Mouse (Mus musculus) spleen, postnatal 36 days (tissue): ENCODE results near the gene Rhd.
"Not testable (repeated sequence)": the region's sequence is repeated elsewhere in the genome, so short reads cannot be mapped to it uniquely, and the experiment has no call there.

ENCODE experiments used
- DNase-seq, 2 experiments: peaks; one replicate each; pipeline ENCODE4 v3.0.0; 2022; ENCODE audit warnings: low spot score in 2 of 2, mixed read lengths in 1 of 2

Gene Rhd

DNA sequence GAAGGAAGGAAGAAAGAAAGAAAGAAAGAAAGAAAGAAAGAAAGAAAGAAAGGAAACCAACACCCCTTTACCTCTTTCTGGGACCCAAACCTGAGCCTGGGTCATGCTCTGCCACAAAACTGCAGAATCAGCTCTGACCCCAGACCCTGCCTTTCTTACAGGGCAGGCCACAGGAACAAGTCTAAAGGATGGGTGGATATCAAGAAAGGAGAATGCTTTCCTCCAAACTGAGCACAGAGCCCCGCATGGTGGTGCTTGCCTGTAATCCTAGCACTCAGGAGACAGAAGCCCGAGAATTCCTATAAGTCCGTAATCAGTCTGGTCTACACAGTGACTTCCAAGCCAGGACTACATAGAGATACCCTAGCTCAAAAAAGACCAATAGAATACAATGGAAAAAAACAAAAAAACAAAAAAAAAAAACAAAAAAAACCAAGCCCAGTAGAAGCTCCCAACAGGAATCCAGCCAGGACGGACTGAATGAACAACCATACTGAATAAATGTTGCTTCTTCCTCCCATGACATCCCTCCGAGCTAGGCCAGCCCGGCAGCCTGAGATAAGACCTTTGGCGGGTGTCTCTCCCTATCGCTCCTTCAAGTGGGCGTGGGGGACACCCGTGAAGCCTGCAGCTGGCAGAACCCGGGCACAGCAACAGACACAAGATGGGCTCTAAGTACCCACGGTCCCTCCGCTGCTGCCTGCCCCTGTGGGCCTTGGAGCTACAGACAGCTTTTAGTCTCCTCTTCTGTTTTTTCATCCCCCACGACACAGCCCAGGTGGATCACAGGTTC lies at the start of gene Rhd:
Gene Rhd (plus strand): TSS at position 600 of the 793 bp plus-strand sequence.
- DNase-seq, result peak; percentile 61 to 73

DNA sequence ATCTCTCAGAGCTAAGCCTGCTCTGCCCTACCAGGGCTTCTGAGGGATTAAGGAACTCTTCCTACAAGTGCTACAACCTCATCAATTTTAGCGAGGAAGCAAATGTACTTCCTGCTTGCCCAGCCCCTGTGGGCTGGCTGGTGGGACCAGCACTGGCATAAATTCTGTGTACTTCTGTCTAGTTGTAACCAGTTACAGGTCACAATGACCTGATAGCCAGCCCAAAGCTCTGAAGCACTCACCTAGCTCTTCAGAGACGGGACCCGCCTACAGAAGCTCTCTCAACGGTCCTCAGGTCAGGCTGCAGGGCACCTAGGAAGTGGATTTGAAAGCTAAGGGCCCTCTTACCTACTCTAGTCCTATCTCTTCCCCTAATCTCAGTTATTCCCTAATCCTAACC lies 46.6 kb upstream of the Rhd start:
- no peak for DNase-seq

DNA sequence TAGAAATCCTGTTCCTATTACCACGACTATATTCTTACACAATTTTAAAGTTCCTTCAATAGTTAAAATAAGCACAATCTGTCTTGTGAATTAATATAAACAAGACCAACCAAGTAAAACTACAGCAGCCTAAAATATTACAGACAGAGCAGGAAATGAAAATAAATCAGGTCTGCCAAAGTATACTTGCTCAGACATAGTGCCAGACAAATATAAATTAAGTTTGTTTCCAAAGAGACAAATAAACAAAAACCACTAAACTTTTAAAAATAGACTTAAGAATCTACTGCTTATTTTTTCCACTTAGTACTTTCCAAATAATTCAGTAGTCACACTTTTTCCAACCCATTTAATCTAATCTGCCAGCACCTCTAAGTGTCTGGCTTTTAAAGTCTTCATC lies 43.3 kb upstream of the Rhd start:
- DNase-seq, result no peak

DNA sequence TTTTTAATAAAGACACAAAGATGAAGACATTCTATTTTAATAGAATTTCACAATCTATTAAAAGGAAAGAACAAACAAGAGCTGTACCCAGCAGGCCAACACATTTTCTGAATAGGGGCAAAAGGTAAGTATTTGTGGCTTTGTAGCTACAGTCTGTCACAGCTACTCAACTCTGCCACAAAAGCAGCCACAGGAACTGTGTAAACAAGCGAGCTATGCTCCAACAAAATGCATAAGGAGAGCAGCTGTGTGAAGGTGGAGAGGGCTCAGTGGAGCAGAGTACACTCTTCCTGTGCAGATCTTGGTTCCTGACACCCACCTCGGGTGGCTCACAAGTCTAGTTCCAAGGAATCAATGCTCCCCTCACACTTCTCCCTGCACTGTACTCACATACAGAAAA lies 40.8 kb upstream of the Rhd start:
- DNase-seq, result no peak

DNA sequence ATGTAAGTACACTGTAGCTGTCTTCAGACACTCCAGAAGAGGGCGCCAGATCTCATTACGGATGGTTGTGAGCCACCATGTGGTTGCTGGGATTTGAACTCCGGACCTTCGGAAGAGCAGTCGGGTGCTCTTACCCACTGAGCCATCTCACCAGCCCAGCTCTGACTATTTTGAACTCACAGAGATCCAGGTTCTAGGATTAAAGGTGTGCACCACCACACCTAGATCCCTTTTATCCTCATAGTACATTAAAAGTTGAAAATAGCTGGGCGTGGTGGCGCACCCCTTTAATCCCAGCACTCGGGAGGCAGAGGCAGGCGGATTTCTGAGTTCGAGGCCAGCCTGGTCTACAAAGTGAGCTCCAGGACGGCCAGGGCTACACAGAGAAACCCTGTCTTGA lies 38.5 kb upstream of the Rhd start:
- DNase-seq, result not testable (repeated sequence)

DNA sequence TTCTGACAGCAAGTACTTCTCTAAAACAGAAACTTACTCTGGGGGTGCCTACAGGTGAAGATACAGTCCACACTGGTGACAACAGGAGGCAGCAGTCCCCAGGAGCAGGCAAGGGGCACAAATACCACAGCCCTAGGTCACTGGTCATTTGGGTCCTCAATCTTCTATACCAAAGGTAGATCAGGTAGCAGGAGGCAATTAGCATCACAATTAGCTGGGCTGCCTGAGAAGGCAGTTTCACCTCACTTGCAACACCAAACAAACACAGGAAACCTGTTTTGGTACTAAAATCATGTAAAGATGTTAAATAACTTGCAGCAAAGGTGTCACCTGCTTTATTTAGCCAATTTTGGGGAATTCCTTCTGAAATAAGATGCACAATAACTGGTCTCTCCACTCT lies 38.0 kb upstream of the Rhd start:
- DNase-seq, result no peak

DNA sequence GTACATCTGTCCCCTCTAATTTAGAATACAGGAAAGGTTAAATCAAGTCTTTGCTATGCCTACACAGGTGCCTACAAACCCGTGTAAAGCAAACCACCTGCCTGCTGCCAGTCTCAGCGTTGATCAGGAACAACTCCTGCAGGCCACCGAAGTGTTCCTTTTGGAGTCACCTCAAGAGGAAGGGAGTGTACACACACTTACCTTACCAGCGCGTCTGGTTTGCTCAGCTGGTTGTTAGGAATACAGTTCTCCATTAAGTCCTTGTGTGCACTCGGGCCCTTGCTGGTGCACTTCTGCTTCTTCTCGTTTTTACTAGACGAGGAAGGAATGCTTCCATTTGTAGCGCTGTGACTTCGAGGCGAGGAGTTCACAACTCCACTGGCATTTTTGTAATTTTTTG lies 36.5 kb upstream of the Rhd start:
- DNase-seq, result no peak

DNA sequence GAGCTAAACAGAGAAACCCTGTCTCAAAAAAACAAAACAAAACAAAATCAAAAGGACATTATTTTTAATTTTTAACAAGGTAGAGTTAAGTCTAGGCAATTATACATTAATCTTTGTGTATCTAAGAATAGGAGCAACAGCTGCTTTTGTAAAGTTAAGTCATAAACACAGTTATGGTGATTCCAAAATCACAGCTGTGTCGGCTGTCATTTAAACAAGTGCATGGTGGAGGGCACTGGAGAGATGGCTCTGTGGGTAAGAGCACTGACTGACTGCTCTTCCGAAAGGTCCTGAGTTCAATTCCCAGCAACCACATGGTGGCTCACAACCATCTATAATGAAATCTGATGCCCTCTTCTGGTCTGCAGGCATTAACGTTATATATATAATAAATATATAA lies 32.4 kb upstream of the Rhd start:
- no peak for DNase-seq

DNA sequence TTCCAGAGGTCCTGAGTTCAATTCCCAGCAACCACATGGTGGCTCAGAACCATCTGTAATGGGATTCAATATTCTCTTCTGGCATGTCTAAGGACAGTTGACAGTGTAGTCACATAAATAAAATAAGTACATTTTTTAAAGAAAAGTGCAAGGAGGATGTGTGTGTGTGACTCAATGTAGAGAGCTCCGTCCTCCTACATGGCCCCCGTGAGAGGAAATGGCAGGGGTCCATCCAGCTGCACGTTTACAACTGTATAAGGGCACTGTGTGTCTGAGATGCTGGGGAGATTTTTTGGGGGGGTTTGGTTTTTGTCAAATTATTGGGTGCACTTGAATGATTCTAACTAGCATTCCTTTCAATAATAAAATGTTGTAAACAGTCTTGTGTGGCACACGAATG lies 28.9 kb upstream of the Rhd start:
- no peak for DNase-seq

DNA sequence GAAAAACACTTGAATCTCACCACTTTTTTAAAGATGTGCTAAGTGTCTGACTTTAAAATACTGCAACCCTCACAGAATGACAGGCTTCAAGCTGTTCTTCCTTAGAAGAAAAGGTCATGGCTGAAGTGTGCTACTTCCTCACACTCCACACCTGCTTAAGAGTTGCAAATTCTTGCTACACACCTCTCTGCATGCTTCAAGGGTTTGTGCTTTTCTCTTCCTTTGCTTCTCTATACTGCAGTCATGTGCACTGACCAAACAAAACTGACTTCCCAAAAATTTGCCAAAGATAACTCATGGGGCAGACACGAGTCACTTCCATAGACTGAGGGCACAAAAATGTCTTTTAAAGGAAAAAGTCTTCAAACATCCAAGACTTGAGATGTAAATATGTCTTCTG lies 26.1 kb upstream of the Rhd start:
- DNase-seq, result peak; percentile 28 to 50

DNA sequence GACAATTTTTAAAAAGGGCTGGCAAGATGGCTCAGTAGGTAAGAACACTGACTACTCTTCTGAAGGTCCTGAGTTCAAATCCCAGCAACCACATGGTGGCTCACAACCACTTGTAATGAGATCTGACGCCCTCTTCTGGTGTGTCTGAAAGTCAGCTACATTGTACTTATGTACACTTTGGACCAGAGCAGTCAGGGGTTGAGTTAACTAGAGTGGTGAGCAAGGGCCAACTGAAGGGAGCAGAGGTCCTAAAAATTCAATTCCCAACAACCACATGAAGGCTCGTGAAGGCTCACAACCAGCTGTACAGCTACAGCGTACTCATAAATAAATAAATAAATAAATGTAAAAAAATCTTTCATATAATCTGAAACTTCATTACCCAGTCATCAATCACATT lies 25.6 kb upstream of the Rhd start:
- not testable (repeated sequence) for DNase-seq

DNA sequence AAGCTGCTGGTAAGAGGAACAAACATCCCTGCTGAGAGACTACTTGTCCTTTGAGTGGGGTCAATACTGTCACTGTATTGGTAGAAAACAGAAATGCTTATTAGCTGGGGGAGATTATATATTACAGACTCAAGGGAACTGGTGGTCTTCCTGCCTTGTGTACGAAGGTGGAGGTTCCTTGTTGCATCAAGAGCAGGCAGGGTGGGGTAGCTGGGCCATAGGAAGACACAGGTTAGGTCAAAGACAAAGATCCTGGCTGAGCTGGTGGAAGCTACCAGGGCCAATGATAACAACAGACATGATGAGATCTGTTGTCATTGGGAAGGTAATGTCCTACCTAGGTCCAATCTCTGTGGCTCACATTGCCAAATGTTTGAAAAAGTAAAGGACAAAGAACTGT lies 24.1 kb upstream of the Rhd start:
- DNase-seq, result no peak

DNA sequence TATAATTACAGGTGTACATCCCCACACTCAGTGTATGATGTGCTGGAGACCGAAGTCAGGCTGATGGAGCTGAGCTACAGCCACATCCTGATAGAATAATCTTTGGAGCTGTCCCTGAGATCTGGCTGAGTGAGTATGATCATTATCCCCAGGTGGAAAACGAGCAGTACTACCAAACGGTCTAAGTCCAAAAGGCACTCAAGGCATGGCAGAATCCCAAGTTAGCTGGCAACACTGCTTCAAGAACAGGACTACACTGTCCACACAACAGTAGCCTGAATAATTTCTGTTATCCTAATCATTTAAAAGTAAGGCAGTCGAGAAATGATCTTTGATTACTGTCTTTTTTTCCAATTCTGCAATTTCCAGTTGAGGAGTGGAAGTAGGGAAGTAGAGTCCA lies 20.8 kb upstream of the Rhd start:
- no peak for DNase-seq

DNA sequence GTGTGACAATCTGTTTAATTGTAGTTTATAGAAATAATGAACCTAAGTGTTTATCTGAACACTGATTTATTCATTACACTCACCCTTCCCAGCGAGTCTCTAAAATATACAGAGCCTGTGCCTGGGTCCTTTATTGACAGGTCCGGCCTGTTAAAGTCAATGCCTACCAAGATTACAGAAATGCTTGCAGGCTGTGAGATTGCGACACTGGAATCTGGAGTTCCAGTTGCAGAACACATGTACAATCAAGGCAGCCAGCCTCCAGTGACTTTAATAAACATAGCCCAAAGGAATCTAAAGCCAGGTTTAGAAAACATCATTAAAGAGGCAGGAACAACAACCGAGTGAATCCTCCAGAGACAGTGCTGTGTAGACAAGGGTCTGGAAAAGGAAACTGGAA lies 16.7 kb upstream of the Rhd start:
- no peak for DNase-seq

DNA sequence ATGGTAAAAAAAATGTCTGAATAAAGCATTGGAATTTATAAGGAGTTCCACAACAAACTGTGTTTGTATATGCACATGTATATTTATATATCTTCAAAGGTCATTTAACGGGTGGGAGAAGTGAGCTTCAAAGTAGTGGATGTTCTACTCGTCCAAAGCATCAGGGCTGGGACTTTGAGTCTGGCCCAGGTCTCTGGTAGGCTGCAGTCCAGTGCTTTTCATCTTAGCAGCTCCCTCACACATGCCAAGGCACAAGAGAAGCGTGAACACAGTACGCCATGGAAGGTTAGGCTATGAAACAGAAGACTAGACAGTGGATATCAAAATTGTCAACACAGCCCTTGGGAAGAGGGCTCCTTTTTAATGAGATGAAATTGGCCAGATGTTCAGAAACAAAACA lies 13.8 kb upstream of the Rhd start:
- no peak for DNase-seq

DNA sequence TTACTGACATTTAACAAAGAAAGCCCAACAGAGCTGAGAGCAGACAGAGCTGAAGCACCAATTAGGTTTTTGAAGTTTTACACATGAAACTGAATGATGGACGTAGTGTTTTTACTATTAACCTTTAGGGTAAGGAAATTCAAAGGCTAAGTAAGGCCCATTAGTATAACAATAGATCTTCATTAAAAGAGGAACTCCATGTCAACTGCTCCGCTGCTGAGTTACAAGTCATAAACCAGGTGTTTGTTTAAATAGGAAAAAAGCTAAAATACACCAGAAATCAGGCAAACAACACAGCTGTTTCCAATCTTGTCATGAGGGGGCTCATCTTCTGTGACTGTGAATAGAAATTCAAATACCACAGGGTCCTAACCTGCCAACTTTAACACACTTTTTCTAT lies 13.1 kb upstream of the Rhd start:
- DNase-seq, result no peak

DNA sequence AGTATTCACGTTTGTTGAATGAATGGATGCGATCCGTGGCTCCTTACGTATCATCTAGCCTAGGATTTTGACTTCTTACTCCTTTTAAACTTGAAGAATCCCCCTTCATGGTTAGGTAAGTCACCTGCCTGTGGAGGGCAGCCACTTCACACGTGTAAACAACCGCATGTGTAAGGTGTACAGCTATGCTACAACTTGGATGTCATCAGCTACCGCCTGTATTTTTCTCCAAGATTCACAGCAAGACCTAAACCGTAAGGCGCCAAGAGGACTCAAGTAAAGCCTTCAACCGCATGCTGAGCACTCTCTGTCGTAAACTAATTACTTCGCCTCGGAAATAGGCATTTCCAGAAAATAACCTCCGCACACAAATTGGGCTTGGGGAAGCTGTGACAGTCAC lies 12.5 kb upstream of the Rhd start:
- no peak for DNase-seq

DNA sequence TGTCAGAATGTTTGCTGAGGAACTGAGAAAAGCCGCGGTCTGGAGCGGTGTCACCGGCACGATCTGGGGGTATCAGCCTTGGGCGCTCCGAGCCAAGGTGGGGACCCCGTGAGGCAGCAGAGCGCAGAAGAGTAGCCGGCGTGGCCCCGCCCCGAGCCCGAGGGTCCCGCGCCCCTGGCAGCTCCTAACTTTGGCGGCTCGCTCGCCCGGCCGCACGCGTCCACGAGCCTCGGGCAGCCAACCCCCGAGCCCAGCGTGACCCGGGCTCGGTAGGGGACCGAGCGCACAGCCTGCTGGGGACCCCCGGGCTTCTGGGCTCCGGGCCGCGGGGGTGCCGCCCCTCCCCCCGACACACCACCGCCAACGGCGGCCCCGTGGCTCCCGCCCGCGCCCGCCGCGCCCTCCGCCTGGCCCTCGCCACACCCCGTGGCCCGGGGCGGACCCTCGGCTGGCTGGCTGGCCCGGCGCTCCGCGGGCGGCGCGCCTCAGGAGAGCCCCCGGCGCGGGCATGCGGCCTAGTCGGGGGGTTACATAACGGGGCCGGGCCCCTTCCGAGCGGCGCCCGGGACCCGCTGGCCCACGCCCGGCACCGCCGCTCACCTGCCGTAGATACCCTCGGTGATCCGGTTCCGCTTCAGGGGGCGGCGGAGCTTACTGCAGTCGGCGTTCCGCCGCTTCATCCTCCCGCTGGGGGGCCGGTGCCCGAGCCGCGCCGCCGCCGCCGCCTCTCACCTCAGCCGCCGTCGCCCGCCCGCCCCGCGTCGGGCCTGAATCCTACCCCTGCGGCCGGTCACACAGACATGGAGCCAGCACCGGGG lies 11.7 kb upstream of the Rhd start:
- peak; percentile 45 to 48 for DNase-seq

DNA sequence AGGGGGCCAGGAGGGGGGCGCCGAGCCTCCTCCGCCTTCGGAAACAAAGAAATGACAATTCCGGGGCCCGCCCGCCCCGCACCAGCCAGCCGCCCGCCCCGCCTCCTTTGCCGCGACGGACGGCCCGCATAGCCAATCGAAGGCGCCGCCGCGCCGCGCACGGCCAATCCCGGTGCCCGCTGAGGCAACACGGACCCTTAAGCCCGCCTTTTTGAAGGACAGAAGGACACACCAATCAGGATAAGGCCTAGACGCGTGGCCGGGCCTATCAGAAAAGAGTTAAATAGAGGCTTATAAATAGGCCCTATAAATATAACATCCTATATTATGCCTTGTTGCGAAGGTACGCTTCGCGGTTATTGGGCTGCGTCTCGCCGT lies 11.1 kb upstream of the Rhd start, which contains the start of gene Maco1:
Gene Maco1 (minus strand): TSS at position 87 of the 378 bp plus-strand sequence.
- DNase-seq, result peak; percentile 98

DNA sequence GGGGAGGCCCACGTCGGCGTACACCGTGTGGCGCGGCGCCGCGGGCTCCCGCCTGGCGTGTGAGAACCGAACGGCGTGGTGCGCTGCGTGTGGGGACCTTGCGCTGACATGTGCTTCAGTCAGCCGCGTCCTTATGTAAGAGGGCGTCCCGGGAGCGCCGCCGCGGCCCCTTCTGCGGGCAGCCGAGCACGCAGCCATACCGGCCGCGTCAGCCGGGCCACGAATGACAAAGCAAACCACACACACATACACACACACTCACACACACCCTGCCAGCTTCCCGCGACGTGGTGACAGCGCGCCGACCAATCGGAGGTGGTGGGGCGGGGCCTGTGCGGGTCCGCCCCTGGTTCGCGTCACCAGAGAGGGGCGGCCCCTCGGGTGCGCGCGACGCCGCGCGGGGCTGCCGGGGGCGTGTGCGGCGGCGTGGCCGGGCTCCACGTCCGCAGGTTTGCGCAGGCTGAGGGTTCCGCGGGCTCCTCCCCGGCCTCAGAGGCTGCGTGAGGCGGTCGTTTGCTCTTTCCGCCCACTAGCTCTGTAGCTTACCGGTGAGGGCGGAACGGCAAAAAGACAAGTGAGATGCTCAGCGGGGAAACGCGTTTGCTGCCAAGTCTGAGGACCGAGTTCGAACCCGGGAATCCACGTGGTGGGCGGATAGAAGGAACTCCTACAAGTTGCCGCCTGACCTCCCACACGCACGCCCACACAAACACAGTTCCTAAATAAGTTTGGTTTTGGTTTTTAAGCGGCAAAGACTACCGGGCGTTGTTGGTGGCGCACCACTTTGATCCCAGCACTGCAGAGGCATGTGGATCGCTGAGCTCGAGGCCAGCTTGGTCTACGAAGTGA lies 10.5 kb upstream of the Rhd start:
- DNase-seq, result peak; percentile 90 to 93

DNA sequence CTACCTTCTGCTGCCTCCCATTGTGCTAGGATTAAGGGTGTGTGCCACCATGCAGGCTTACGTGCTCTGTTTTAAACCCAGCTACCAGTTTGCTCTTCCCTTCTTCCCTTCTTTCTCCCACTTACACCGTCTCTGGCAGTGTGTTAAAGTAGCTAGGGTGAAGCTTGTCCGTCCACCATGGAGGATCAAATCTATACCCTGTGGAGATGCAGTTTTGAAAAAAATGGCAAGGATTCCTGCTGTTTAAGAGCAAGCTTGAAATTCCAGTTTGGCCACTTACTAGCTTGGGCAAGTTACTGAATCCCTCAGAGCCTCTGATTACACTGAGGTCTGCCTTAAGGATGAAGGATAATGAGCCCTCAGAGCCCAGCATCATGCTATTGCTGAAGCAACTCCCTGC lies 9.0 kb upstream of the Rhd start:
- no peak for DNase-seq

DNA sequence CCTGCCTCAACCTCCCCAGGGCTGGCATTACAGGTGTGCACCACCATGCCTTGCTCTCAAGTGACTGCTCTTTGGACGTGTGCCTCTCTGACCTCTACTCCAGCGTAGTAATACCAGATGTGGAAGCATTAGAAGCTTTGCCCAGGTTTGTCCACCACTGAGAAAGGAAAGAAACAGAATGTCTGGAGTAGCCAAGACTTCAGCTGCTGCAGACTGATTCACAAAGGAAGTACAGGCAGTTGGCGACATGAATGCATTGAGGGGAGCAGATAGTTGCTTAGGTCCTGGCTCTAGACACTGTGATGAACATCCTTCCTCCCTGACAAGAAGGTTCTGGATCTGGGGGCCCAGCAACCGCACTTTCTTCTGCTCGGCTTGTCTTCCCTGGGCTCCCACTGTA lies 8.3 kb upstream of the Rhd start:
- DNase-seq, result no peak
